Mouse (Mus musculus): ENCODE data around the gene Cfap126. TPM values are rescaled to one million over a fixed set of nuclear protein-coding genes. Genes with fewer than 3 reads are reported as not detected.

The Cfap126 gene
- polyA plus RNA-seq, 1 experiment from 2014 or later, result 2.9 TPM

GRCm38 (mm10) chr1:171103179-171103840, 10.4 kb upstream of the Cfap126 start:
- H3K9me3 ChIP-seq (ENCODE audit: low read length), result 0 out of 2 replicates have a peak, but pooled peaks cover 4% of the 10 kb centered on the region
- H3K27ac ChIP-seq (ENCODE audit: low read length), result no peak overlapping the region
- peaks cover 7% of the 10 kb centered on the region; the same call in 1 of the 2 replicates for H3K4me1 ChIP-seq (ENCODE audit: insufficient read depth, low read length)
- peak overlapping the region; percentile 51 for H3K9ac ChIP-seq (replicated peaks; ENCODE audit: low read length)
- H3K4me2 ChIP-seq (replicated peaks; ENCODE audit: low read depth, low read length), result peak overlapping the region; percentile 66
- ATAC-seq (ENCODE audit: low FRiP score, low TSS enrichment), result peak; percentile 22
- WGBS, result 8% methylated on average over 10 of the region's 10 CpGs
- H3K27me3 ChIP-seq (ENCODE audit: insufficient read depth, low read length), result no peaks in the 10 kb centered on the region
- peak overlapping the region; percentile 75 for H3K4me3 ChIP-seq (ENCODE audit: low read length)
- no peaks in the 10 kb centered on the region for H3K36me3 ChIP-seq (ENCODE audit: insufficient read depth, low read length)

- H3K4me3 ChIP-seq (ENCODE audit: low read length), result no peak overlapping the region
- no peak for ATAC-seq (ENCODE audit: low FRiP score, low TSS enrichment)
- no peak overlapping the region for H3K27ac ChIP-seq (ENCODE audit: low read length)
- H3K9me3 ChIP-seq (ENCODE audit: low read length), result no peaks in the 10 kb centered on the region
- no peaks in the 10 kb centered on the region for H3K36me3 ChIP-seq (ENCODE audit: insufficient read depth, low read length)
- no peaks in the 10 kb centered on the region for H3K27me3 ChIP-seq (ENCODE audit: insufficient read depth, low read length)
- no peak overlapping the region for H3K9ac ChIP-seq (replicated peaks; ENCODE audit: low read length)
- peaks cover 7% of the 10 kb centered on the region; the same call in 1 of the 2 replicates for H3K4me1 ChIP-seq (ENCODE audit: insufficient read depth, low read length)
- H3K4me2 ChIP-seq (replicated peaks; ENCODE audit: low read depth, low read length), result no peak overlapping the region
- 73% methylated on average over 6 of the region's 6 CpGs for WGBS
Measured at GRCm38 (mm10) chr1:171105226-171105625, 8.5 kb upstream of the Cfap126 start.

DNA sequence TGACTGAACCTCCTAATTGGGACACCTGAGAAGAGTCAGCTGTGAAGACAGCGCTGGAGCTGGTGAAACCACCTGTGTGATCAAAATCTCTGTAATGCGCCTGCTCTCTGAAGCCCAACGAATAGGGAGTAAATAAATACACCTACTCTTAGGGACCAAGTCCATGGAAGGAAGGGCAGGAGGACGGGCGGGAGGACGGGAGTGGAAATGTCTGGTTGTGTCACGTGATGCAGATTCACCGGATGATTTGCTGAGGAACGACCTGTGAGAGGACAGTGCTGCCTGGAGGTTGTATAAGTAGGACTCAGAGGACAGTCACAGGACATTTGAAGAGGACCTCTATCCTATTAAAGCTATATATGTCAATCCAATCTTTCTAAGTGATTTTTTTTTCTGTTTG, 4.1 kb upstream of the Cfap126 start:
- Histone ChIP-seq H3K4me1 (ENCODE audit: insufficient read depth, low read length) (peaks cover 14% of the 10 kb centered on the region), H3K27ac (ENCODE audit: low read length) (no peak overlapping the region), H3K4me2 (replicated peaks; ENCODE audit: low read depth, low read length) (no peak overlapping the region), H3K4me3 (ENCODE audit: low read length) (no peak overlapping the region), H3K9ac (replicated peaks; ENCODE audit: low read length) (no peak overlapping the region), H3K36me3 (ENCODE audit: insufficient read depth, low read length) (no peaks in the 10 kb centered on the region), H3K9me3 (ENCODE audit: low read length) (no peaks in the 10 kb centered on the region), H3K27me3 (ENCODE audit: insufficient read depth, low read length) (no peaks in the 10 kb centered on the region)
- WGBS, result 40% methylated on average over 9 of the region's 9 CpGs
- ATAC-seq (ENCODE audit: low FRiP score, low TSS enrichment), result no peak

- Histone ChIP-seq H3K4me1 (ENCODE audit: insufficient read depth, low read length) (peaks cover 14% of the 10 kb centered on the region), H3K4me2 (replicated peaks; ENCODE audit: low read depth, low read length) (peak overlapping the region; percentile 63), H3K27ac (ENCODE audit: low read length) (peak overlapping the region; percentile 47), H3K9ac (replicated peaks; ENCODE audit: low read length) (peak overlapping the region; percentile 65), H3K9me3 (ENCODE audit: low read length) (no peaks in the 10 kb centered on the region), H3K36me3 (ENCODE audit: insufficient read depth, low read length) (no peaks in the 10 kb centered on the region), H3K27me3 (ENCODE audit: insufficient read depth, low read length) (no peaks in the 10 kb centered on the region), H3K4me3 (ENCODE audit: low read length) (peak overlapping the region; percentile 69)
- ATAC-seq (ENCODE audit: low FRiP score, low TSS enrichment), result peak; percentile 52; the same call in 1 of the 2 replicates
- WGBS, result 14% methylated on average over 15 of the region's 15 CpGs
Measured at GRCm38 (mm10) chr1:171110659-171111019, 3.1 kb upstream of the Cfap126 start.

DNA sequence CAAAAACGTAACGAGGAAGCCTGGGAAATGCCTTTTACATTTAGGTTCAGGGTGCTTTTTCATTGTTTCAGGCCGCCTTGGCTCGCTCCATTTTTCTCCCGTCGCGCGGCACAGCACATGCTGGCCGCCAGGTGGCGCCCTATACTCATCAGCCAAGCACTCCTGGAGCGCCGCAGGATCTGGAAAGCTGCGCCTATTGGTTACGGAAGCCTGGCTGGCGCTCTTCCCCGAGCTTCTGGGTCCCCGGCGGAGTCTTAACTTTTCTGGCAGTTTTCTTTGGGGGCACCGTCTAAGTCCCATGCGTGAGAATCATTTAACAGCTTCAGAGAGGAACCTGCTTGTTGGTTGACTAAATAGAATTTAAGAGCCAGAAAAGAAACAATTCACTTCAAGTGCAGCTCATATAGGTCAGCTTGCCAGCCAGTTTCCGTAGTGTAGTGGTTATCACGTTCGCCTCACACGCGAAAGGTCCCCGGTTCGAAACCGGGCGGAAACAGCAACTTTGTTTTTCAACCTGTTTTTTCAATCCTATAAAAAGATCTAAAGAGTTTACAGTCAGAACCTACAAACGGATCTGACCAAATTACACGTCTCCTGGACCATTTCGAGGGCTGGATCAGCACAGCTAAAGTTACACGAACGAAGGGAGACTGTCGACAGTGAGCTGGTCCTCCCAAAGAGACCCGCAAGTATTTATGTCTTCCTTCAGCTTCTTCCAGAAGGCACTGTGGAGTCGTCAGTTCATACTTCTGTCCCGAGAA, 2.5 kb upstream of the Cfap126 start:
- no peaks in the 10 kb centered on the region for H3K27me3 ChIP-seq (ENCODE audit: insufficient read depth, low read length)
- H3K4me1 ChIP-seq (ENCODE audit: insufficient read depth, low read length), result peaks cover 14% of the 10 kb centered on the region
- peak overlapping the region; percentile 63 for H3K4me2 ChIP-seq (replicated peaks; ENCODE audit: low read depth, low read length)
- WGBS, result under 1% methylated on average over 38 of the region's 38 CpGs
- peak; percentile 88 for ATAC-seq (ENCODE audit: low FRiP score, low TSS enrichment)
- peak overlapping the region; percentile 70 for H3K9ac ChIP-seq (replicated peaks; ENCODE audit: low read length)
- H3K9me3 ChIP-seq (ENCODE audit: low read length), result no peaks in the 10 kb centered on the region
- H3K27ac ChIP-seq (ENCODE audit: low read length), result peak overlapping the region; percentile 84
- H3K36me3 ChIP-seq (ENCODE audit: insufficient read depth, low read length), result no peaks in the 10 kb centered on the region
- H3K4me3 ChIP-seq (ENCODE audit: low read length), result peak overlapping the region; percentile 69

- Histone ChIP-seq H3K9ac (replicated peaks; ENCODE audit: low read length) (peak overlapping the region; percentile 70), H3K4me2 (replicated peaks; ENCODE audit: low read depth, low read length) (peak overlapping the region; percentile 63), H3K9me3 (ENCODE audit: low read length) (no peaks in the 10 kb centered on the region), H3K4me1 (ENCODE audit: insufficient read depth, low read length) (peaks cover 14% of the 10 kb centered on the region), H3K36me3 (ENCODE audit: insufficient read depth, low read length) (no peaks in the 10 kb centered on the region), H3K27ac (ENCODE audit: low read length) (peak overlapping the region; percentile 84), H3K4me3 (ENCODE audit: low read length) (peak overlapping the region; percentile 69), H3K27me3 (ENCODE audit: insufficient read depth, low read length) (no peaks in the 10 kb centered on the region)
- 3% methylated on average over 15 of the region's 15 CpGs for WGBS
- peak; percentile 12; the same call in 1 of the 2 replicates for ATAC-seq (ENCODE audit: low FRiP score, low TSS enrichment)
Measured at GRCm38 (mm10) chr1:171111781-171112575, 1.7 kb upstream of the Cfap126 start.

- Histone ChIP-seq H3K27ac (ENCODE audit: low read length) (no peak overlapping the region), H3K9me3 (ENCODE audit: low read length) (no peaks in the 10 kb centered on the region), H3K27me3 (ENCODE audit: insufficient read depth, low read length) (no peaks in the 10 kb centered on the region), H3K4me3 (ENCODE audit: low read length) (no peak overlapping the region), H3K9ac (replicated peaks; ENCODE audit: low read length) (no peak overlapping the region), H3K36me3 (ENCODE audit: insufficient read depth, low read length) (no peaks in the 10 kb centered on the region), H3K4me2 (replicated peaks; ENCODE audit: low read depth, low read length) (no peak overlapping the region), H3K4me1 (ENCODE audit: insufficient read depth, low read length) (peaks cover 14% of the 10 kb centered on the region)
- no peak for ATAC-seq (ENCODE audit: low FRiP score, low TSS enrichment)
- 67% methylated on average over 4 of the region's 4 CpGs for WGBS
Measured at GRCm38 (mm10) chr1:171112986-171113385, 732 bp upstream of the Cfap126 start.

- 64% methylated on average over 4 of the region's 4 CpGs for WGBS
- Histone ChIP-seq H3K9ac (replicated peaks; ENCODE audit: low read length) (no peak overlapping the region), H3K27ac (ENCODE audit: low read length) (no peak overlapping the region), H3K4me3 (ENCODE audit: low read length) (no peak overlapping the region), H3K27me3 (ENCODE audit: insufficient read depth, low read length) (no peaks in the 10 kb centered on the region), H3K4me1 (ENCODE audit: insufficient read depth, low read length) (peaks cover 10% of the 10 kb centered on the region), H3K36me3 (ENCODE audit: insufficient read depth, low read length) (no peaks in the 10 kb centered on the region), H3K9me3 (ENCODE audit: low read length) (no peaks in the 10 kb centered on the region), H3K4me2 (replicated peaks; ENCODE audit: low read depth, low read length) (no peak overlapping the region)
- ATAC-seq (ENCODE audit: low FRiP score, low TSS enrichment), result no peak
Measured at GRCm38 (mm10) chr1:171116280-171116679, 2.6 kb downstream of the Cfap126 start.

GRCm38 (mm10) chr1:171118269-171118684, 4.6 kb downstream of the Cfap126 start:
- no peak overlapping the region for H3K4me2 ChIP-seq (replicated peaks; ENCODE audit: low read depth, low read length)
- H3K9ac ChIP-seq (replicated peaks; ENCODE audit: low read length), result no peak overlapping the region
- no peak overlapping the region for H3K27ac ChIP-seq (ENCODE audit: low read length)
- H3K9me3 ChIP-seq (ENCODE audit: low read length), result no peaks in the 10 kb centered on the region
- no peaks in the 10 kb centered on the region for H3K27me3 ChIP-seq (ENCODE audit: insufficient read depth, low read length)
- 7% methylated on average over 4 of the region's 4 CpGs for WGBS
- ATAC-seq (ENCODE audit: low FRiP score, low TSS enrichment), result no peak
- peaks cover 3% of the 10 kb centered on the region; the same call in 1 of the 2 replicates for H3K4me1 ChIP-seq (ENCODE audit: insufficient read depth, low read length)
- no peak overlapping the region for H3K4me3 ChIP-seq (ENCODE audit: low read length)
- H3K36me3 ChIP-seq (ENCODE audit: insufficient read depth, low read length), result no peaks in the 10 kb centered on the region
